Mouse (Mus musculus) forelimb bud, embryonic 11.5 days (tissue): Measurements from ENCODE around the gene Ythdf2.
A peak's percentile ranks its signal among the peaks of the same experiment; 100 is the strongest.
"Not testable (repeated sequence)": the region's sequence is repeated elsewhere in the genome, so short reads cannot be mapped to it uniquely, and the experiment has no call there.

Source experiments
- DNase-seq: peaks from one replicate; pipeline ENCODE4 v3.0.0-alpha.2; 2012; ENCODE audit warnings: low read depth, low spot score

Gene Ythdf2

GRCm38 (mm10) chr4:132211953-132212734 is at the start of gene Ythdf2:
Ythdf2 (minus strand) TSS chr4:132212303.
- peak; percentile 97 for DNase-seq

- peak; percentile 9 for DNase-seq
Measured at GRCm38 (mm10) chr4:132260404-132261379, 48.6 kb upstream of the Ythdf2 start.

- no peak for DNase-seq
Measured at GRCm38 (mm10) chr4:132259248-132259647, 47.1 kb upstream of the Ythdf2 start.

- DNase-seq, result no peak
Measured at GRCm38 (mm10) chr4:132256384-132256783, 44.3 kb upstream of the Ythdf2 start.

- no peak for DNase-seq
Measured at GRCm38 (mm10) chr4:132254986-132255385, 42.9 kb upstream of the Ythdf2 start.

- no peak for DNase-seq
Measured at GRCm38 (mm10) chr4:132253622-132254021, 41.5 kb upstream of the Ythdf2 start.

GRCm38 (mm10) chr4:132253128-132253527 is 41.0 kb upstream of the Ythdf2 start:
- DNase-seq, result no peak

GRCm38 (mm10) chr4:132251596-132251995 is 39.5 kb upstream of the Ythdf2 start:
- no peak for DNase-seq

- DNase-seq, result no peak
Measured at GRCm38 (mm10) chr4:132247451-132247997, 35.4 kb upstream of the Ythdf2 start.

- no peak for DNase-seq
Measured at GRCm38 (mm10) chr4:132245643-132246042, 33.5 kb upstream of the Ythdf2 start.

GRCm38 (mm10) chr4:132241208-132241607 is 29.1 kb upstream of the Ythdf2 start:
- no peak for DNase-seq

GRCm38 (mm10) chr4:132240367-132240766 is 28.3 kb upstream of the Ythdf2 start:
- DNase-seq, result no peak

- DNase-seq, result no peak
Measured at GRCm38 (mm10) chr4:132238356-132238755, 26.3 kb upstream of the Ythdf2 start.

- DNase-seq, result no peak
Measured at GRCm38 (mm10) chr4:132234710-132235109, 22.6 kb upstream of the Ythdf2 start.

GRCm38 (mm10) chr4:132230422-132230821 is 18.3 kb upstream of the Ythdf2 start:
- no peak for DNase-seq

GRCm38 (mm10) chr4:132222001-132222400 is 9.9 kb upstream of the Ythdf2 start:
- not testable (repeated sequence) for DNase-seq

GRCm38 (mm10) chr4:132218439-132218838 is 6.3 kb upstream of the Ythdf2 start:
- DNase-seq, result not testable (repeated sequence)

GRCm38 (mm10) chr4:132217781-132218180 is 5.7 kb upstream of the Ythdf2 start:
- no peak for DNase-seq

GRCm38 (mm10) chr4:132216602-132217001 is 4.5 kb upstream of the Ythdf2 start:
- no peak for DNase-seq

- no peak for DNase-seq
Measured at GRCm38 (mm10) chr4:132214847-132215246, 2.7 kb upstream of the Ythdf2 start.

- peak; percentile 13 for DNase-seq
Measured at GRCm38 (mm10) chr4:132211091-132211942, 786 bp downstream of the Ythdf2 start.
